Mouse (Mus musculus): ENCODE results near the gene Dnah7a.
"Not testable (repeated sequence)": the region's sequence is repeated elsewhere in the genome, so short reads cannot be mapped to it uniquely, and the experiment has no call there.

- not testable (repeated sequence) for TF ChIP-seq CTCF, EP300 (IDR thresholded peaks at IDR 0.05; ENCODE audit: low read depth)
Observed at GRCm38 (mm10) chr1:53526021-53526420, 180.6 kb downstream of the Dnah7a start.
